In the genomic region with DNA sequence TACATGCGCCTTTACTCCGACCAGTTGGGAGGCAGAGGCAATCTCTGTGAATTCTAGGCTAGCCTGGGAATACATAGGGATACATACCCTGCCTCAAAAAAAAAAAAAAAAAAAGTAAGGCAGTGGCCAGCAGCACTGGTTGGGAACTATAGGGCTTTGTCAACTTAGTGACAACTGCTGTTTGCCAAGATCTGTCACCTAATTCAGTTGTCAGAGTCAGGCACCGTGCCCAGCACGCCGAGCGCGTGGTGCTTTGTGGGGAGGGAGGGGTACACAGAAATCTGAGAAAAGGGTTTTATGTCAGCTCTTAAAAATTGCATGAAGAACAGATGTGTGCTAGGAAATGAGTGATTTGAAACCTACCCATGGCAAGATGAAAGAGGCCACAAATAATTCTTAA, we compare ENCODE assay signal across 17 mouse cellular contexts. TPM values are rescaled to one million over a fixed set of nuclear protein-coding genes. Genes with fewer than 3 reads are reported as not detected.
DNase-seq lines count a peak whose midpoint lies in the region; ATAC-seq and TF ChIP-seq lines count a peak whose summit lies in the region.
"Had no signal": no experiment of that assay in that cellular context is flagged by ENCODE, and none has a peak within 500 bp of the region (broad histone marks: within the 10 kb centered on the region; RNA-seq: fewer than 3 reads in every experiment).

No protein-coding gene starts in this region.

- 51% methylated on average over 7 of the region's 7 CpGs for WGBS in lung, embryonic 14.5 days
- WGBS in liver, embryonic 12.5 days (ENCODE audit: insufficient replicate concordance): 79% methylated on average over 7 of the region's 7 CpGs

- no peak for TF ChIP-seq CTCF in lung, embryonic 14.5 days (IDR thresholded peaks at IDR 0.05; ENCODE audit: low read depth)
- TF ChIP-seq CTCF in brain, embryonic 14.5 days (IDR thresholded peaks at IDR 0.05; ENCODE audit: borderline replicate concordance, extremely low read depth, insufficient read depth, insufficient read length): no peak

- H3K9me3 ChIP-seq in lung, embryonic 14.5 days (ENCODE audit: low read depth, low read length): no peaks in the 10 kb centered on the region
- 0 out of 2 replicates have a peak, but pooled peaks cover 6% of the 10 kb centered on the region for H3K9me3 ChIP-seq in liver, embryonic 12.5 days (replicated peaks)
- H3K9me3 ChIP-seq: embryonic facial prominence, embryonic 15.5 days had no signal

- H3K27me3 ChIP-seq in lung, embryonic 14.5 days (ENCODE audit: insufficient read depth, low read length): no peaks in the 10 kb centered on the region
- H3K27me3 ChIP-seq in liver, embryonic 12.5 days (replicated peaks): peaks cover 2% of the 10 kb centered on the region; the same call in 1 of the 2 replicates
- H3K27me3 ChIP-seq: embryonic facial prominence, embryonic 15.5 days had no signal

- no peak for TF ChIP-seq POLR2A in brain, embryonic 14.5 days (IDR thresholded peaks at IDR 0.05; ENCODE audit: borderline replicate concordance, extremely low read depth, insufficient read depth, insufficient read length, poor library complexity, severe bottlenecking)

- H3K4me2 ChIP-seq in lung, embryonic 14.5 days: no peak overlapping the region
- no peak overlapping the region for H3K4me2 ChIP-seq in liver, embryonic 12.5 days
- H3K4me2 ChIP-seq: embryonic facial prominence, embryonic 15.5 days had no signal

- peak; percentile 39 for DNase-seq in heart, postnatal 4 days
- DNase-seq in heart, adult 9 months (ENCODE audit: low spot score in 2 of 2): no peak
- DNase-seq in lung, embryonic 14.5 days: peak; percentile 91
- DNase-seq in lung, postnatal 25 days (ENCODE audit: low spot score): no peak
- DNase-seq in brain, embryonic 14.5 days (ENCODE audit: low read depth): peak; percentile 82
- DNase-seq in lung, postnatal 4 days: peak; percentile 69 to 90
- DNase-seq: adrenal gland, adult 2 months; cerebellum, adult 8-10 months; heart, adult 11 months; kidney, adult 9 months; kidney, postnatal 36 days; liver; right cerebral cortex, postnatal 14 days had no signal

- H3K9ac ChIP-seq in lung, embryonic 14.5 days: no peak overlapping the region
- H3K9ac ChIP-seq in liver, embryonic 12.5 days: no peak overlapping the region
- H3K9ac ChIP-seq: embryonic facial prominence, embryonic 15.5 days had no signal

- H3K4me3 ChIP-seq in lung, embryonic 14.5 days (ENCODE audit: low read depth, low read length): no peak overlapping the region
- no peak overlapping the region for H3K4me3 ChIP-seq in liver, embryonic 12.5 days
- H3K4me3 ChIP-seq: embryonic facial prominence, embryonic 15.5 days; midbrain, embryonic 10.5 days had no signal

- H3K36me3 ChIP-seq in lung, embryonic 14.5 days (ENCODE audit: insufficient read depth): peaks cover 21% of the 10 kb centered on the region; the same call in 1 of the 2 replicates
- peaks cover 14% of the 10 kb centered on the region for H3K36me3 ChIP-seq in liver, embryonic 12.5 days

- ATAC-seq in lung, embryonic 14.5 days (ENCODE audit: insufficient read depth): peak; percentile 78
- ATAC-seq in liver, embryonic 12.5 days: no peak

- peak overlapping the region; percentile 30; the same call in 1 of the 2 replicates for H3K27ac ChIP-seq in lung, embryonic 14.5 days (ENCODE audit: low read depth)
- H3K27ac ChIP-seq in liver, embryonic 12.5 days: no peak overlapping the region
- H3K27ac ChIP-seq: embryonic facial prominence, embryonic 15.5 days; midbrain, embryonic 10.5 days had no signal

- H3K4me1 ChIP-seq in lung, embryonic 14.5 days (ENCODE audit: insufficient read depth): no peaks in the 10 kb centered on the region
- H3K4me1 ChIP-seq in liver, embryonic 12.5 days: peaks cover 5% of the 10 kb centered on the region; the same call in 1 of the 2 replicates
- H3K4me1 ChIP-seq: embryonic facial prominence, embryonic 15.5 days; midbrain, embryonic 10.5 days had no signal

RNA-seq across cellular contexts. Expression of gene Ypel1, which starts 8.6 kb away (rescaled TPM):
- 1 to 10 TPM; 6.3 to 6.9 TPM for total RNA-seq in heart, postnatal 4 days (2021)
- polyA plus RNA-seq in lung, embryonic 14.5 days (2014; fragmentation: Nextera tagmentation; extraction: Ambion mirVana): 31.1 and 36.2 TPM in 2 replicates
- 74.8 and 97.9 TPM in 2 replicates for polyA plus RNA-seq in brain, embryonic 14.5 days (2012; rRNA removed)
- polyA plus RNA-seq in liver, embryonic 12.5 days (2016; fragmentation: Nextera tagmentation; extraction: Ambion mirVana): 2.6 and 3.3 TPM in 2 replicates

RNA-seq across cellular contexts. Expression of gene Ppil2, which starts 33.0 kb away (rescaled TPM):
- total RNA-seq in heart, postnatal 4 days (2021): 10 to 100 TPM; 49.0 to 52.5 TPM
- polyA plus RNA-seq in lung, embryonic 14.5 days (2014; fragmentation: Nextera tagmentation; extraction: Ambion mirVana): 119 and 136 TPM in 2 replicates
- polyA plus RNA-seq in brain, embryonic 14.5 days (2012; rRNA removed): 134 and 157 TPM in 2 replicates
- 72.7 and 77.5 TPM in 2 replicates for polyA plus RNA-seq in liver, embryonic 12.5 days (2016; fragmentation: Nextera tagmentation; extraction: Ambion mirVana)

RNA-seq across cellular contexts. Expression of gene 2610318N02Rik, which starts 46.9 kb away (rescaled TPM):
- total RNA-seq in heart, postnatal 4 days (2021): 1 to 10 TPM; 4.1 to 4.3 TPM
- 43.0 and 45.7 TPM in 2 replicates for polyA plus RNA-seq in lung, embryonic 14.5 days (2014; fragmentation: Nextera tagmentation; extraction: Ambion mirVana)
- 35.9 and 55.8 TPM in 2 replicates for polyA plus RNA-seq in brain, embryonic 14.5 days (2012; rRNA removed)
- polyA plus RNA-seq in liver, embryonic 12.5 days (2016; fragmentation: Nextera tagmentation; extraction: Ambion mirVana): 31.9 and 33.4 TPM in 2 replicates
- total RNA-seq: gastrocnemius, adult 8-10 months had no signal

RNA-seq across cellular contexts. Expression of gene Sdf2l1, which starts 54.1 kb away (rescaled TPM):
- total RNA-seq in heart, postnatal 4 days (2021): 10 to 100 TPM in 1 of 2 experiments, 1 to 10 TPM in 1; 8.2 to 10.5 TPM
- 66.0 and 70.0 TPM in 2 replicates for polyA plus RNA-seq in lung, embryonic 14.5 days (2014; fragmentation: Nextera tagmentation; extraction: Ambion mirVana)
- polyA plus RNA-seq in brain, embryonic 14.5 days (2012; rRNA removed): 20.2 and 23.4 TPM in 2 replicates
- polyA plus RNA-seq in liver, embryonic 12.5 days (2016; fragmentation: Nextera tagmentation; extraction: Ambion mirVana): 82.4 and 91.1 TPM in 2 replicates

Comparison
In these comparisons a context has a peak if more than half of its experiments do, and no peak if none do; other contexts are left out.
1. DNase-seq: peak in heart, postnatal 4 days (single experiment), lung, embryonic 14.5 days (single experiment), brain, embryonic 14.5 days (single experiment) and lung, postnatal 4 days (2 of 2); none in heart, adult 9 months (0 of 2) and lung, postnatal 25 days (single experiment).